Mouse (Mus musculus) liver, embryonic 16.5 days (tissue): ENCODE results near the gene Otud5. TPM values are rescaled to one million over a fixed set of nuclear protein-coding genes. Genes with fewer than 3 reads are reported as not detected.
"Not testable (repeated sequence)": the region's sequence is repeated elsewhere in the genome, so short reads cannot be mapped to it uniquely, and the experiment has no call there.

Experiments
- ATAC-seq: fragments of 200-750 bp; cut with Nextera tagmentation; 2 replicates; pipeline ENCODE4 v1.8.0; 2017; ENCODE audit warnings: low read depth, mild to moderate bottlenecking, moderate number of reproducible peaks, moderate library complexity
- H3K27ac ChIP-seq: fragments of 300-500 bp; sonication (generic); 2 replicates; pipeline ENCODE4 v1.5.1; 2014; ENCODE audit warnings: mild to moderate bottlenecking, low read length
- H3K27me3 ChIP-seq: fragments of 300-500 bp; sonication (generic); 2 replicates; pipeline ENCODE4 v1.6.1; 2014; ENCODE audit warnings: low read depth, low read length, mixed read lengths; ENCODE audit not compliant: control insufficient read depth, insufficient read depth
- H3K36me3 ChIP-seq: fragments of 300-500 bp; sonication (generic); 2 replicates; pipeline ENCODE4 v1.6.1; 2014; ENCODE audit warnings: mild to moderate bottlenecking; ENCODE audit not compliant: control insufficient read depth, insufficient read depth
- H3K4me1 ChIP-seq: fragments of 300-500 bp; sonication (generic); 2 replicates; pipeline ENCODE4 v1.6.1; 2014; ENCODE audit warnings: low read depth, low read length, mixed read lengths; ENCODE audit not compliant: control insufficient read depth
- H3K4me2 ChIP-seq: fragments of 300-500 bp; sonication (generic); 2 replicates; pipeline ENCODE4 v1.6.1; 2014; ENCODE audit warnings: low read depth, low read length, mixed read lengths
- H3K4me3 ChIP-seq: fragments of 300-500 bp; sonication (generic); 2 replicates; pipeline ENCODE4 v1.5.1; 2014; ENCODE audit warnings: low read depth, mild to moderate bottlenecking, low read length
- H3K9ac ChIP-seq: fragments of 300-500 bp; sonication (generic); 2 replicates; pipeline ENCODE4 v1.6.1; 2014; ENCODE audit warnings: low read depth, low read length
- H3K9me3 ChIP-seq: fragments of 300-500 bp; sonication (generic); replicated peaks from 2 replicates; pipeline ENCODE4 v1.6.1; 2016; ENCODE audit warnings: low read length; ENCODE audit not compliant: control insufficient read depth
- WGBS: fragments of 180-500 bp; shearing (Covaris S2); extraction: QIAGEN DNeasy Blood & Tissue Kit; methylation state at CpG from one replicate; pipeline ENCODE4 v1.1.7; 2014; ENCODE audit not compliant: insufficient replicate concordance; 5-methylcytosine and 5-hydroxymethylcytosine counted together
- polyA plus RNA-seq: library from polyadenylated mRNA; unstranded; fragments of >200 nt; fragmentation: Nextera tagmentation; extraction: Ambion mirVana; gene quantifications from 2 replicates; pipeline ENCODE4 v1.2.1, GENCODE M21; 2015

The Otud5 gene
- polyA plus RNA-seq: 32.9 and 42.5 TPM in 2 replicates

DNA sequence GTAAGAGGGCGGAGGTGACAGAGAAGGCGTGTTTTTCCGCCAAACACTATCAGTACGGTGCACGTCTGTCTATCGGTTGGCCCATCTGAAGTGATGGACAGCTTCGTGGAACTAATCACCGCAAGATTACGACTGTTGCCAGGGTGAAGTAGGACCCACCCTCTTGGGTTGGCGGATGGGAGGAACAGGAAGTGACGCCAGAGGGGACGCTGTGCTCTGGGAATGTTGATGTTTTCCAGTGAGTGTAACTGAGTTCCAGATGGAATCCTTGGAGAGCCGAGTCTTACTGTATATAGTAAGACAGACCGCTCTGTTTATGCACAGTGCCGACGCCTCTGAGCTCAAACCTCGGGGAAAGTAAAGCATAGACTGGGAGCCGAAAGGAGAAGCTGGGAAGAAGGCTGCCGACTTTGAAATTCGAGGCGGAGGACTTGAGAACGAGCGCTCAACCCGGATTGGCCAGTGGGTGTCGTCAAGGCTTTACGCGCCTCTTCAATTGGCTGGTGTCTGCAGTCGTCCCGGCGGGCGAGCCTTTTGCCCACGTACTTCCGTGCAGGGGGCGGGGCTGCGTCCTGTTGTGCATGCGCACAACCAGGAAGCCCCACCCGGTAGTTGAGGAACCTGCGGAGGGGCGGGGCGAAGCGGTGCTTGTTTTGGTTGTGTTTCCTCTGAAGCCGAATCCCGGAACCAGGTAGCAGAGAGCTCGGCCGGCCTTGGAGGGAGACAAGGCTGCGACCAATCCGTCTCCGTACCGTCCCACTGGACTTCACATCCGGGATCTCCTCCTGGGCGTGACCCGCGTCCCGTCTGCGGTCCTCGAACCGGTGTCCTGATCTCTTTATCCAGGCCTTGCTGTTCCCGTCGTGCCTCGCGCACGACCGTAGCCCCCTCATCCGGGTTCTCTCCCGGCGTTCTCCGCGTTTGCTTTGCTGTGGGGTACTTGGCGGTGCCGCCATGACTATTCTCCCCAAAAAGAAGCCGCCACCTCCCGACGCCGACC is at the start of gene Otud5:
Otud5 (plus strand) TSS at position 202 of the 1,000 bp plus-strand sequence.
- WGBS: 14% methylated on average over 74 of the region's 74 CpGs

DNA sequence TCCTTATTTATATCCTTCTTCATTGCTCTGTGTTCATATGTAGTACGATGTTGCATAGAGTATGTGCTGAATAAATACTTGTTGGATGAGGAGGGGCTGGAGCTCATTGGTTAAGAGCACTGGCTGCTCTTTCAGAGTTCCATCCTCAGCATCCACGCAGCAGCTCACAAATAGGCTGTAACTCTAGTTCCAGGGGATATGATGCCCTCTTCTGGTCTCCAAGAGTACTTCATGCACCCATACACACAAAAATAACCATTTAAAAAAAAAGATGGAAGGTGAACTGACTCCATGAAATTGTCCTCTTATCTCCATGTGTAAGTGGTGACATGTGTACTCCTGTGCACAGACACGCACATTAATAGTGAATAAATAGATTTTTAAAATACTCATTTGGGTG is 47.8 kb upstream of the Otud5 start:
- H3K9ac ChIP-seq: no peak overlapping the region
- 34% methylated on average over 3 of the region's 3 CpGs for WGBS

More for the DNA sequence above, at the start of gene Otud5:
- peak within 1 kb of the TSS; percentile 98 for H3K27ac ChIP-seq
- ATAC-seq: peak; percentile 91
- no peaks in the 10 kb centered on the region for H3K36me3 ChIP-seq
- no peaks in the 10 kb centered on the region for H3K27me3 ChIP-seq
- H3K4me3 ChIP-seq: peak within 1 kb of the TSS; percentile 84
- H3K4me1 ChIP-seq: peaks cover 42% of the 10 kb centered on the region
- H3K9me3 ChIP-seq: no peaks in the 10 kb centered on the region
- peak within 1 kb of the TSS; percentile 90 for H3K9ac ChIP-seq
- peak within 1 kb of the TSS; percentile 61 for H3K4me2 ChIP-seq

DNA sequence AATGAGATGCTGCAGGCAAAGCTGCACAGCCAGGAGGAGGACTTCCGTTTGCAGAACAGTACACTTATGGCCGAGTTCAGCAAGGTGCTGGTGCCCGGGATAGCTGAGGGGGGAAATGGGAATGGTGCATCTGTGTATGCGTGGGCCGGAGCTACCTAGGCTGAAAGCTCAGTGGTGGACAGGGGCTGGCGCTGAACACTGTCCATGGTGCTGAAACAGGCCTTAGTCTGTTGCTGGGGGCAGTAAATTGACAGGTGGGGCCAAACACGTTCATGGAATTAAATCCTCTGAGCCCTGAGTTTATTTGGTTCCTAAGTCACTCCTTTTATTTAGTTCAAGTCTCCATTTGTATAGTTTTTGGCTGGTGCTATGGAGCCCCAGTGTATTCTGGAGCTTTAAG is 46.1 kb upstream of the Otud5 start:
- whole genome bisulfite sequencing: 42% methylated on average over 7 of the region's 7 CpGs
- ATAC-seq: no peak
- Histone ChIP-seq H3K4me1 (no peaks in the 10 kb centered on the region; the same call in 1 of the 2 replicates), H3K4me3 (no peak overlapping the region), H3K27ac (no peak overlapping the region), H3K4me2 (no peak overlapping the region), H3K9me3 (no peaks in the 10 kb centered on the region), H3K27me3 (no peaks in the 10 kb centered on the region), H3K9ac (no peak overlapping the region), H3K36me3 (peaks cover 4% of the 10 kb centered on the region)

More for the DNA sequence above, 47.8 kb upstream of the Otud5 start:
- H3K4me2 ChIP-seq: no peak overlapping the region
- no peaks in the 10 kb centered on the region for H3K27me3 ChIP-seq
- no peaks in the 10 kb centered on the region; the same call in 1 of the 2 replicates for H3K4me1 ChIP-seq
- no peaks in the 10 kb centered on the region for H3K9me3 ChIP-seq
- H3K27ac ChIP-seq: no peak overlapping the region
- ATAC-seq: no peak
- no peaks in the 10 kb centered on the region; the same call in 1 of the 2 replicates for H3K36me3 ChIP-seq
- no peak overlapping the region for H3K4me3 ChIP-seq

DNA sequence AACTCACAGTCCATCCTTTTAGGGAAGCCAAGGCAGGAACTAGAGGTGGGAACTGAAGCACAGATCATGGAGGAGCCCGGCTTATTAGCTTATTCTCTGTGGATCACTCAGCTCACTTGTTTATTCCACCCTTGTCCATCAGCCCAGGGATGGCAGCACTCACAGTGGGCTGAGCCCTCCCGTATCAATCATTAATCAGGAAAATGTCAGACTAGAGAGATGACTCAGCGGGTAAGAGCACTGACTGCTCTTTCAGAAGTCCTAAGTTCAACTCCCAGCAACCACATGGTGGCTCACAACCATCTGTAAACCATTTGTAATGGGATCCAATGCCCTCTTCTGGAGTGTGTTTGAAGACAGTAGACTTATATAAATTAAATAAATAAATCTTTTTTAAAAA is 43.8 kb upstream of the Otud5 start:
- Histone ChIP-seq H3K9me3 (no peaks in the 10 kb centered on the region), H3K27ac (no peak overlapping the region), H3K9ac (no peak overlapping the region), H3K4me3 (no peak overlapping the region), H3K4me2 (no peak overlapping the region), H3K4me1 (no peaks in the 10 kb centered on the region), H3K36me3 (peaks cover 11% of the 10 kb centered on the region), H3K27me3 (no peaks in the 10 kb centered on the region)
- peak; percentile 81 for ATAC-seq
- 56% methylated on average over 3 of the region's 3 CpGs for WGBS

DNA sequence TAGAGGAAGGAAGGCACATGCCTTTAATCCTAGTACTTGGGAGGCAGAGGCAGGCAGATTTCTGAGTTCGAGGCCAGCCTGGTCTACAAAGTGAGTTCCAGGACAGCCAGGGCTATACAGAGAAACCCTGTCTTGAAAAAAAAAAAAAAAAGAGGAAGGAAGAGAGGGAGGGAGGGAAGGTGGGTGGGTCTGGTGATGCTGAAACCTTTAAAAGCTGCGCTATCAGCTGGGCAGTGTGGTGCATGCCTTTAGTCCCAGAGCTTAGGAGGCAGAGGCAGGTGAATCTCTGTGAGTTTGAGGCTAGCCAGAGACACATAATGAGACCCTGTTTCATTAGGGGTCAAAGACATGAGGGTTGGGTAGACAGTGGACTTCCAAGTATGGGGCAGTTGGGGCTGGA is 39.0 kb upstream of the Otud5 start:
- not testable (repeated sequence) for H3K27me3 ChIP-seq, H3K4me2 ChIP-seq, H3K27ac ChIP-seq, H3K9ac ChIP-seq, H3K4me1 ChIP-seq, H3K9me3 ChIP-seq, H3K4me3 ChIP-seq, ATAC-seq
- 54% methylated on average over 2 of the region's 2 CpGs for WGBS
- peaks cover 19% of the 10 kb centered on the region for H3K36me3 ChIP-seq

DNA sequence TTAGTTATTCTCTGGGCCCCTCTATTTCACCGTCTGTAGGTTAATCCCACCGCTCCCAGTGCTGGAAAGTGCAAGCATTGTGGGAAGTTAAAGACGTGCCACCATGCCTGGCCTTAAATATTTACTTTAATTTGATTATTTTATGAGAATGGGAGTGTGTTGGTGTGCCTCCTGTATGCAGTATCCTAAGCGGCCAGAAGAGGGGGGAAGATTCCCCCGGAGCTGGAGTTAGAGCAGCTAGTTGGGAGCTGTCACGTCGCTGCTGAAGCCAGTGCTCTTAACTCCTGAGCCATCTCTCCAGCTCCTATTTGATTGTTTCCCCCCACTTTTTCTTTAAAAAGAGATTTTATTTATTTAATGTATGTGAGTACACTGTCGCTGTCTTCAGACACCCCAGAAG is 26.1 kb upstream of the Otud5 start:
- not testable (repeated sequence) for ATAC-seq, H3K9ac ChIP-seq, H3K4me1 ChIP-seq, H3K27ac ChIP-seq, H3K36me3 ChIP-seq, H3K4me2 ChIP-seq, H3K4me3 ChIP-seq, H3K27me3 ChIP-seq, H3K9me3 ChIP-seq
- WGBS: 49% methylated on average over 8 of the region's 8 CpGs

DNA sequence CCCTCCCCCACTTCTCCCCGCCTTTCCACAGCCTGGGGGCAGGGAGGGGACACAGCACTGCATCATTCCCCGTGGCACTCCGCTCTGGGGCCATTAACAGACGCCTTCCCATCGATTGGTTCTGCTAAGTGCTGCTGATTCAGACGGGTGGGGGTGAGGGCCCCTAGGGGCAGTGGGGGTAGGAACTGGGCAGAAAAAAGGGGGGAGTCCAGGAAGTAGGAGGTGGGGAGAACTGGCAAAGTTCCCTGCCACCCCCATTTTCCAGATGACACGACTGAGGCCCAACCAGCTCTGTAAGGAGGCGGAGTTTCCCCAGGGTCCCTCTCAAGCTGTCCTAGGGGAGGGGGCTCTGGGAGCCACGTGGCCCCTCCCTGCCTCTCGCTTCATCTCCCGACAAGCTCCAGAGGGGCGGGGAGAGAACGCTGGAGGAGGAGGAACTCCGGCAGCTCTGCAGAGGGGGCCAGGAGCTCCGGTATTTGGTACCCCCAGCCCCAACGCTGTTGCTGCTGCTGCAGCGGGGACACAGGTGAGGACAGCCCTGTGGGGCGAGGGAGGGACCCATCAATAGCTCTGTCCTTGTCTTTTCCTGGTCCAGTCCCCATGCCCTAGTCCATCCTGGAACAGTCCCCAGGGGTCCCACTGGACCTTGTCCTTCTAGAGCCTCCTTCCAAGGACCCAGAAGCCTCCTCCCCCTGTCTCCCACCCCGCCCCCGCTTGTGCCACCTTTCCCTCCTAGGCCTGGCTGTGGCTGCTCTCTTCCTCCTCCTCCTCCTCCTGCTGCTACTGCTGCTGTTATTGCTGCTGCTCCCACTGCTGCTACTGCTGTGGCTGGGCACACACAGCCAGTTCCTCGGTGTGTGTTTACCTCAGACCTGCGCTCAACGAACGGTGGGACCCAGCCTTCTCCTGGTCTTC is 19.0 kb upstream of the Otud5 start, which contains the start of gene Kcnd1:
Kcnd1 (plus strand) TSS at position 425 of the 915 bp plus-strand sequence.
- Histone ChIP-seq H3K4me2 (peak within 1 kb of the TSS; percentile 44), H3K9ac (no peak within 1 kb of the TSS; the same call in 1 of the 2 replicates), H3K4me3 (peak within 1 kb of the TSS; percentile 27; the same call in 1 of the 2 replicates), H3K4me1 (no peaks in the 10 kb centered on the region; the same call in 1 of the 2 replicates), H3K27ac (no peak within 1 kb of the TSS), H3K27me3 (no peaks in the 10 kb centered on the region), H3K36me3 (no peaks in the 10 kb centered on the region; the same call in 1 of the 2 replicates), H3K9me3 (no peaks in the 10 kb centered on the region)
- ATAC-seq: no peak
- 14% methylated on average over 24 of the region's 24 CpGs for WGBS

DNA sequence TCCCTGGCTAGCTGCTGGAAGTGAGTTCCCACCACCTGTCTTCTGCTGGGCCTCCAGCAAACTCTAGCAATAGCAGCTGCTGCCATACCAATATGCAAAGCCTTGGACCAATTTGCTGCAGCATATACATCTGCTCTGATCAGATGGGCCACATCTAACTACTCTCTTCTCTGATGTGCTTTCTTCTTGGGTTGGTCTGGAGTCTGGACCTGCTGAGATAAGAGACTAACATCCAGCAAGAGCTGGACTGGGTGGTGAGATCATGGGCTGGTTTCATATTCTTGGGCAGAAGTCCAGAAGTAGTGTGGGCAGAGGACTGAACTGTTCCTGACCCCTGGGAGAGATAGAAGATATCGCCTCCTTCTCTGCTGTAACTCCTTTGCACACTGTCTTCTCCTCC is 4.0 kb upstream of the Otud5 start:
- 17% methylated on average over 1 of the region's 1 CpGs for WGBS
- H3K4me2 ChIP-seq: peak overlapping the region; percentile 55

More for the DNA sequence above, 4.0 kb upstream of the Otud5 start:
- Histone ChIP-seq H3K4me3 (peak overlapping the region; percentile 13), H3K9me3 (no peaks in the 10 kb centered on the region), H3K27me3 (no peaks in the 10 kb centered on the region), H3K27ac (peak overlapping the region; percentile 97), H3K4me1 (peaks cover 50% of the 10 kb centered on the region), H3K9ac (peak overlapping the region; percentile 52), H3K36me3 (no peaks in the 10 kb centered on the region)
- peak; percentile 54 for ATAC-seq
